Mouse (Mus musculus) brain, embryonic 14.5 days (tissue): ENCODE results near the gene Polr3f.

ENCODE experiments used
- CTCF ChIP-seq: fragments of 200-500 bp; IDR thresholded peaks from 2 replicates; pipeline ENCODE4 v1.5.1; 2012; ENCODE audit warnings: inconsistent platforms, mild to moderate bottlenecking, moderate library complexity, borderline replicate concordance; ENCODE audit not compliant: insufficient read depth, insufficient read length; ENCODE audit errors: extremely low read depth
- POLR2A ChIP-seq: fragments of 200-500 bp; IDR thresholded peaks from 2 replicates; pipeline ENCODE4 v1.6.1; 2012; ENCODE audit warnings: mild to moderate bottlenecking, inconsistent platforms, borderline replicate concordance; ENCODE audit not compliant: poor library complexity, insufficient read depth, insufficient read length, severe bottlenecking; ENCODE audit errors: extremely low read depth

- TF ChIP-seq CTCF (no peak), POLR2A (no peak)
Observed at GRCm38 (mm10) chr2:144487476-144487875, 40.0 kb upstream of the Polr3f start.
